Mouse (Mus musculus) megakaryocyte, embryonic 14.5 days (primary cell): Measurements from ENCODE around the gene Klhl26.

Source experiments
- FLI1 ChIP-seq: IDR thresholded peaks from 2 replicates; pipeline ENCODE4 v1.6.1; 2012; ENCODE audit warnings: low read length, inconsistent platforms, mixed read lengths
- GATA1 ChIP-seq: IDR thresholded peaks from 3 replicates; pipeline ENCODE4 v1.6.1; 2012; ENCODE audit warnings: mixed read lengths, low read length, inconsistent platforms, borderline replicate concordance

GRCm38 (mm10) chr8:70452196-70452966 is 24.4 kb downstream of the Klhl26 start:
- TF ChIP-seq GATA1: no peak
- no peak for TF ChIP-seq FLI1
